Mouse (Mus musculus): ENCODE results near the gene Cdc37.

Cdc37 gene

DNA sequence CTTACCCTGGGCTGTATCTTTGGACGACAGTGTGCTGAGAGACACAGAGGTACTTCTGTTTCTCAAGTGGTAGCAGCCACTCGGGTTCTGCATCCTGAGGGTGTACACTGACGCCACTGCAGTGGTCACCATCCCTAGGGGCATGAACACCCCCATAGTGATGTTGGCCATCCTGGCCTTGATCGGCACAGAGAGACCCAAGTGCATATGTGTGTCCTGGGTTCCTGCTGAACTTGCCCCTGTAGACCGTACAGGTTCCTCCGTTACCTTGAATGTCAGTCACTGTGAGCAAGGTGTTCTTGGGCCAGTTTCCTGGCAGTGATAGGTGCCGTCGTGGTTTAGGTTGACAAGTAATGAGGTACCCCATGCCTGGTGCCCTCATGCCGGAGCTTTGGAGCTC, 56.4 kb downstream of the Cdc37 start:
- DNase-seq: no peak

DNA sequence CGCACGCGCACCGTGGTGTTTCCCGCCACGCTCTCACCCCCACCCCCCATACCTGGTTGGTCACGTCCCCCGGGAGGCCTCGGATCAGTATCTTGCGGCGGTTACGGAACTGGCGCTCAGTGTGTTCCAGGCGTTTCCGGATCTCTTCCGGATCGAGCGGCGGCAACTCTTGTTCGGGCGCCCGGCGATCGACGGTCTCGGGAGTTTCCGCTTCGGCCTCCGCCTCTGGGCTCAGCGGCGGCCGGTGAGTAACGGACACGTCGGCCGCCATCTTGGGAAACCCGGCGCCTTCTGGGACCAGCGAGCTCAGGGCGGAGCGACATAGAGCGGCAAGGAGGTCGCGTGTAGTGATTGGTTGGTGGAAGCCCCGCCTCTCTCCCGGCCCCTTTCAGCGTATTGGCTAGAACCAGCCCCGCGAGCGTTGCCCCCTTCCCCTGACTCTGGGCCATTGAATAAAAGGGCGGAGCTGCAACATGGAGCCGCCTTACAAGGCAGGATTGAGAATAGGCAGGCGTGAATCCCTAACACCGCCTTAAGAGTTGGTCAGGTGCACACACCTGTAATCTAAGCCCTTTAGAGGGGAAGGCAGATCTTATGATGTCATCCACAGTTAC, 58.0 kb downstream of the Cdc37 start, which contains the start of the genes Gm38431 and Raver1:
TSS of gene Gm38431 (minus strand) at position 291 of the 614 bp plus-strand sequence.
TSS of gene Raver1 (minus strand) at position 302 of the 614 bp plus-strand sequence.
- DNase-seq: peak; percentile 96 to 98

DNA sequence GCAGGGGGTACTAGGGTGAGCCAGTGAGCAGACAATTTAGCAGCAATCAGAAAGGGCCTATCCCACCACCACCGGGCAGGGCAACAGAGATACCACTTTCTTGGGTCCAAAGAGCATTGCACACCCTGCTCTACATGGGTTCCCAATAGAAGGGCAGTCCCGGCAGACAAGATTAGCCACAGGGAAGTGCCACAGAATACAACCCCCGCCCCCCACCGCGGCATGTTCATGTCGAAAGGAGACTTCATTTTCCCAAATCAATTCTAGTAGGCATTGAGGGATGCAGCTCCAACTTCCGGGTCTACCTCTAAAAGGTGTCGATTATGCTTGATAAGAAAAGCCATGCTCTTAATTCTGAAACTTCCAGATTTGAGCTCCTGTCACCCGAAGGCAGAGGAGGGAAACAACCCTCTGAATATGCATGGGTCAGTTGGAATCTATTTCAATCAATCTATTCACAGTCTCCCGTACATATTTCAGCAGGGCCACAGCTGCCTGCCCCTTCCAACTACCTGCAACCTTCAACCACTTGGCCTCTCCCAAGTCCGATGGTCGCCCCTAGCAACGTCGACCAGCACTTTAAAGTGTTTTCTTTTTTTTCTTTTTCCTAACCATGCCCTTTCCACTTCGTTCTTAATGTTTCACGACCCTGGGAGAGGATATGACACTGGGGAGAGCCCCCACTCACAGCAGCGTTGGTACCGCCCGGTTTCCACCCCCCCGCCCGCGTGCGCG, 58.6 kb downstream of the Cdc37 start:
- DNase-seq: no peak

DNA sequence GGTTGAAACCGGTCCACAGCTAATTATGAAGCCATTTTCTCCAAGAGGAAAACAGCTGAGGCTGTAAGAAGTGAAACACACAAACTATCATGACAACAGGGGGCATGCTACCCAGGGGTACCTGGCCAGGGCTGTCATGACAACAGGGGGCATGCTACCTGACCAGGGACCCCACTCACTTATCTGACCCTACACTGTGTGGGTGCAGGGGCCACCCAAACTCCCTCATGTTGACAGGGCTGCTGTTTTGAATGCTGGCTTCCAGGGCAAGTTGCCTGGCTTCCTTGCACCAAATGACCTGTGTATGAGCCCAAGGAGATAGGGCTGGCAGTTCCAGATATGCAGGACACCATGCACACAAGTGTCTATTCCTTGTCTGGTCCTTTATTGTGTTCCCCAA, 59.2 kb downstream of the Cdc37 start:
- no peak for DNase-seq

DNA sequence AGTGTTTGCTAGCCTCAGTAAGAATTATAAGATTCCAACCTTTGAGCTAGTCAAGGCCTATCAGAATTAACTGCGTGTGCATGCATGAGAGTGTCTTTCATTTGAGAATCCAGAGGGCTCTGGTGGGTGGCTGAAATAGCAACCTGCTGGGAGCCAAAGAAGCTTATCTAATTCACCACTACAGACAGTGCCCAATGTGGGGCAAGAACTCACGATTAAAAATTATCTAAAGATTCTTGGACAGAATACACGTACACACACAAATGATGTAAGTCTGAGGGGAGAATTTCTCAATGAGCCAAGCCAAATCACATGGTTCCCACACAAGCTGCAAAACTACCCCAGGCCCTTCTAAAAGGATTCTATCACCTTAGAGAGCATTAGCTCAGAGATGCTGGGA, 66.5 kb downstream of the Cdc37 start:
- no peak for DNase-seq

Data from thymus, postnatal 36 days (tissue).